Mouse (Mus musculus) ES-E14 (cell line): ENCODE results near the gene Ankrd53.

ENCODE experiments used
- CHD2 ChIP-seq: IDR thresholded peaks from 2 replicates; pipeline ENCODE4 v1.6.1; 2014; ENCODE audit warnings: mild to moderate bottlenecking, low read depth, low read length, inconsistent platforms
- MAFK ChIP-seq: IDR thresholded peaks from 2 replicates; pipeline ENCODE4 v1.6.1; 2014; ENCODE audit warnings: mild to moderate bottlenecking, low read depth, low read length, inconsistent platforms; ENCODE audit not compliant: insufficient read depth
- ZC3H11A ChIP-seq: IDR thresholded peaks from 2 replicates; pipeline ENCODE4 v1.6.1; 2012; ENCODE audit warnings: low read depth, mild to moderate bottlenecking, inconsistent platforms, low read length, borderline replicate concordance

- no peak for TF ChIP-seq ZC3H11A
- no peak for TF ChIP-seq CHD2
- TF ChIP-seq MAFK, result no peak
Measured at GRCm38 (mm10) chr6:83728488-83728887, 34.0 kb upstream of the Ankrd53 start.
